Mouse (Mus musculus): ENCODE measurements around the gene Gm21992.

The Gm21992 gene

GRCm38 (mm10) chr19:4720671-4721244 is 90.7 kb downstream of the Gm21992 start:
- TF ChIP-seq POU5F1 (IDR thresholded peaks at IDR 0.05; ENCODE audit: borderline replicate concordance, low read length) (no peak), NANOG (IDR thresholded peaks at IDR 0.05; ENCODE audit: borderline replicate concordance, low read length) (no peak), CTCF (conservative IDR thresholded peaks at IDR 0.05; ENCODE audit: low read length) (no peak)
- Histone ChIP-seq H3K4me3 (replicated peaks; ENCODE audit: low read length) (peak overlapping the region; percentile 73), H3K9me3 (ENCODE audit: low read length) (no peaks in the 10 kb centered on the region), H3K4me1 (replicated peaks; ENCODE audit: low read depth, low read length) (peaks cover 78% of the 10 kb centered on the region), H3K27me3 (ENCODE audit: insufficient read depth, low read length) (peaks cover 32% of the 10 kb centered on the region), H3K36me3 (ENCODE audit: insufficient read depth, low read length) (peaks cover 10% of the 10 kb centered on the region)

- TF ChIP-seq NANOG (IDR thresholded peaks at IDR 0.05; ENCODE audit: borderline replicate concordance, low read length) (no peak), CTCF (conservative IDR thresholded peaks at IDR 0.05; ENCODE audit: low read length) (no peak), POU5F1 (IDR thresholded peaks at IDR 0.05; ENCODE audit: borderline replicate concordance, low read length) (no peak)
- Histone ChIP-seq H3K9me3 (ENCODE audit: low read length) (no peaks in the 10 kb centered on the region), H3K27me3 (ENCODE audit: insufficient read depth, low read length) (peaks cover 38% of the 10 kb centered on the region)
Observed at GRCm38 (mm10) chr19:4720112-4720511, 91.3 kb downstream of the Gm21992 start.

GRCm38 (mm10) chr19:4719351-4719764 is 92.1 kb downstream of the Gm21992 start:
- Histone ChIP-seq H3K4me3 (replicated peaks; ENCODE audit: low read length) (peak overlapping the region; percentile 37; the same call in 1 of the 2 replicates), H3K4me1 (replicated peaks; ENCODE audit: low read depth, low read length) (peaks cover 77% of the 10 kb centered on the region), H3K27me3 (ENCODE audit: insufficient read depth, low read length) (peaks cover 46% of the 10 kb centered on the region), H3K9me3 (ENCODE audit: low read length) (no peaks in the 10 kb centered on the region), H3K36me3 (ENCODE audit: insufficient read depth, low read length) (0 out of 2 replicates have a peak, but pooled peaks cover 2% of the 10 kb centered on the region)
- TF ChIP-seq POU5F1 (IDR thresholded peaks at IDR 0.05; ENCODE audit: borderline replicate concordance, low read length) (no peak), CTCF (conservative IDR thresholded peaks at IDR 0.05; ENCODE audit: low read length) (no peak), NANOG (IDR thresholded peaks at IDR 0.05; ENCODE audit: borderline replicate concordance, low read length) (no peak)

More at GRCm38 (mm10) chr19:4720112-4720511, 91.3 kb downstream of the Gm21992 start:
- Histone ChIP-seq H3K4me3 (replicated peaks; ENCODE audit: low read length) (peak overlapping the region; percentile 73; the same call in 1 of the 2 replicates), H3K4me1 (replicated peaks; ENCODE audit: low read depth, low read length) (peaks cover 81% of the 10 kb centered on the region), H3K36me3 (ENCODE audit: insufficient read depth, low read length) (peaks cover 7% of the 10 kb centered on the region; the same call in 1 of the 2 replicates)

GRCm38 (mm10) chr19:4718716-4719115 is 92.7 kb downstream of the Gm21992 start:
- peaks cover 70% of the 10 kb centered on the region for H3K4me1 ChIP-seq (replicated peaks; ENCODE audit: low read depth, low read length)
- peaks cover 52% of the 10 kb centered on the region for H3K27me3 ChIP-seq (ENCODE audit: insufficient read depth, low read length)
- H3K36me3 ChIP-seq (ENCODE audit: insufficient read depth, low read length) = no peaks in the 10 kb centered on the region
- H3K4me3 ChIP-seq (replicated peaks; ENCODE audit: low read length) = peak overlapping the region; percentile 37; the same call in 1 of the 2 replicates
- H3K9me3 ChIP-seq (ENCODE audit: low read length) = no peaks in the 10 kb centered on the region
- no peak for TF ChIP-seq CTCF (conservative IDR thresholded peaks at IDR 0.05; ENCODE audit: low read length)
- TF ChIP-seq POU5F1 (IDR thresholded peaks at IDR 0.05; ENCODE audit: borderline replicate concordance, low read length) = no peak

GRCm38 (mm10) chr19:4717281-4717680 is 94.1 kb downstream of the Gm21992 start:
- Histone ChIP-seq H3K4me3 (replicated peaks; ENCODE audit: low read length) (no peak overlapping the region), H3K9me3 (ENCODE audit: low read length) (no peaks in the 10 kb centered on the region), H3K27me3 (ENCODE audit: insufficient read depth, low read length) (peaks cover 64% of the 10 kb centered on the region), H3K36me3 (ENCODE audit: insufficient read depth, low read length) (no peaks in the 10 kb centered on the region), H3K4me1 (replicated peaks; ENCODE audit: low read depth, low read length) (peaks cover 64% of the 10 kb centered on the region)
- no peak for TF ChIP-seq NANOG (IDR thresholded peaks at IDR 0.05; ENCODE audit: borderline replicate concordance, low read length)
- no peak for TF ChIP-seq POU5F1 (IDR thresholded peaks at IDR 0.05; ENCODE audit: borderline replicate concordance, low read length)
- TF ChIP-seq CTCF (conservative IDR thresholded peaks at IDR 0.05; ENCODE audit: low read length) = no peak

- Histone ChIP-seq H3K4me3 (replicated peaks; ENCODE audit: low read length) (no peak overlapping the region), H3K36me3 (ENCODE audit: insufficient read depth, low read length) (no peaks in the 10 kb centered on the region), H3K4me1 (replicated peaks; ENCODE audit: low read depth, low read length) (peaks cover 59% of the 10 kb centered on the region), H3K27me3 (ENCODE audit: insufficient read depth, low read length) (peaks cover 63% of the 10 kb centered on the region), H3K9me3 (ENCODE audit: low read length) (no peaks in the 10 kb centered on the region)
- TF ChIP-seq CTCF (conservative IDR thresholded peaks at IDR 0.05; ENCODE audit: low read length) = no peak
- TF ChIP-seq NANOG (IDR thresholded peaks at IDR 0.05; ENCODE audit: borderline replicate concordance, low read length) = no peak
- TF ChIP-seq POU5F1 (IDR thresholded peaks at IDR 0.05; ENCODE audit: borderline replicate concordance, low read length) = no peak
Observed at GRCm38 (mm10) chr19:4716756-4717155, 94.7 kb downstream of the Gm21992 start.

- Histone ChIP-seq H3K27me3 (ENCODE audit: insufficient read depth, low read length) (peaks cover 78% of the 10 kb centered on the region), H3K36me3 (ENCODE audit: insufficient read depth, low read length) (no peaks in the 10 kb centered on the region), H3K4me3 (replicated peaks; ENCODE audit: low read length) (no peak overlapping the region), H3K4me1 (replicated peaks; ENCODE audit: low read depth, low read length) (peaks cover 44% of the 10 kb centered on the region), H3K9me3 (ENCODE audit: low read length) (no peaks in the 10 kb centered on the region)
- no peak for TF ChIP-seq POU5F1 (IDR thresholded peaks at IDR 0.05; ENCODE audit: borderline replicate concordance, low read length)
- no peak for TF ChIP-seq CTCF (conservative IDR thresholded peaks at IDR 0.05; ENCODE audit: low read length)
- TF ChIP-seq NANOG (IDR thresholded peaks at IDR 0.05; ENCODE audit: borderline replicate concordance, low read length) = no peak
Observed at GRCm38 (mm10) chr19:4713886-4714285, 97.5 kb downstream of the Gm21992 start.

GRCm38 (mm10) chr19:4712781-4713526 is 98.5 kb downstream of the Gm21992 start:
- no peak for TF ChIP-seq NANOG (IDR thresholded peaks at IDR 0.05; ENCODE audit: borderline replicate concordance, low read length)
- TF ChIP-seq POU5F1 (IDR thresholded peaks at IDR 0.05; ENCODE audit: borderline replicate concordance, low read length) = no peak
- TF ChIP-seq CTCF (conservative IDR thresholded peaks at IDR 0.05; ENCODE audit: low read length) = no peak
- no peaks in the 10 kb centered on the region for H3K36me3 ChIP-seq (ENCODE audit: insufficient read depth, low read length)
- H3K4me1 ChIP-seq (replicated peaks; ENCODE audit: low read depth, low read length) = peaks cover 40% of the 10 kb centered on the region
- H3K27me3 ChIP-seq (ENCODE audit: insufficient read depth, low read length) = peaks cover 80% of the 10 kb centered on the region
- peak overlapping the region; percentile 86 for H3K4me3 ChIP-seq (replicated peaks; ENCODE audit: low read length)
- no peaks in the 10 kb centered on the region for H3K9me3 ChIP-seq (ENCODE audit: low read length)
